Mouse (Mus musculus): ENCODE measurements around the gene Smim5.

- TF ChIP-seq CTCF (IDR thresholded peaks at IDR 0.05; ENCODE audit: extremely low read depth, insufficient read depth, insufficient read length, insufficient replicate concordance) (no peak), POLR2A (IDR thresholded peaks at IDR 0.05; ENCODE audit: low read depth, low read length) (no peak)
Measured at GRCm38 (mm10) chr11:115899486-115900266, at the start of gene Smim5.

Measured in spleen, adult 2 months (tissue).